Mouse (Mus musculus): Measurements from ENCODE around the gene Fgf15. TPM values are rescaled to one million over a fixed set of nuclear protein-coding genes. Genes with fewer than 3 reads are reported as not detected.
A peak's percentile ranks its signal among the peaks of the same experiment; 100 is the strongest.

Fgf15 gene
- polyA plus RNA-seq, 1 experiment from 2014 or later: 0.20 TPM

GRCm38 (mm10) chr7:144914296-144914947 lies 18.1 kb downstream of the Fgf15 start:
- Histone ChIP-seq H3K4me2 (ENCODE audit: low read depth, low read length) (peak overlapping the region; percentile 86), H3K36me3 (ENCODE audit: control insufficient read depth, insufficient read depth) (no peaks in the 10 kb centered on the region; the same call in none of the 2 replicates), H3K9me3 (replicated peaks; ENCODE audit: control insufficient read depth, low read length) (no peaks in the 10 kb centered on the region), H3K27ac (ENCODE audit: low read length) (peak overlapping the region; percentile 53), H3K4me3 (ENCODE audit: low read length) (peak overlapping the region; percentile 83), H3K27me3 (ENCODE audit: control insufficient read depth, insufficient read depth, low read length) (no peaks in the 10 kb centered on the region), H3K4me1 (ENCODE audit: control insufficient read depth, insufficient read depth, low read length) (peaks cover 7% of the 10 kb centered on the region), H3K9ac (ENCODE audit: low read length) (peak overlapping the region; percentile 83)
- WGBS: 5% methylated on average over 17 of the region's 17 CpGs
- ATAC-seq (replicated peaks; ENCODE audit: extremely low read depth, insufficient read depth, low FRiP score): peak; percentile 88

- Histone ChIP-seq H3K27me3 (ENCODE audit: control insufficient read depth, insufficient read depth, low read length) (no peaks in the 10 kb centered on the region), H3K36me3 (ENCODE audit: control insufficient read depth, insufficient read depth) (peaks cover 6% of the 10 kb centered on the region), H3K4me2 (ENCODE audit: low read depth, low read length) (peak within 1 kb of the TSS; percentile 86), H3K4me3 (ENCODE audit: low read length) (peak within 1 kb of the TSS; percentile 83), H3K9ac (ENCODE audit: low read length) (peak within 1 kb of the TSS; percentile 83), H3K27ac (ENCODE audit: low read length) (peak within 1 kb of the TSS; percentile 53), H3K4me1 (ENCODE audit: control insufficient read depth, insufficient read depth, low read length) (peaks cover 7% of the 10 kb centered on the region), H3K9me3 (replicated peaks; ENCODE audit: control insufficient read depth, low read length) (no peaks in the 10 kb centered on the region)
- WGBS: 1% methylated on average over 54 of the region's 55 CpGs
- ATAC-seq (replicated peaks; ENCODE audit: extremely low read depth, insufficient read depth, low FRiP score): peak; percentile 92
Measured at GRCm38 (mm10) chr7:144914948-144915750, 18.8 kb downstream of the Fgf15 start, which contains the start of gene LTO1. Gene LTO1 (plus strand): TSS chr7:144915100.

GRCm38 (mm10) chr7:144918823-144919222 lies 22.5 kb downstream of the Fgf15 start:
- no peak overlapping the region for H3K4me3 ChIP-seq (ENCODE audit: low read length)
- 80% methylated on average over 1 of the region's 1 CpGs for WGBS
- no peak overlapping the region for H3K4me2 ChIP-seq (ENCODE audit: low read depth, low read length)
- no peak overlapping the region for H3K27ac ChIP-seq (ENCODE audit: low read length)
- no peaks in the 10 kb centered on the region for H3K27me3 ChIP-seq (ENCODE audit: control insufficient read depth, insufficient read depth, low read length)
- H3K9me3 ChIP-seq (replicated peaks; ENCODE audit: control insufficient read depth, low read length): no peaks in the 10 kb centered on the region
- no peak for ATAC-seq (replicated peaks; ENCODE audit: extremely low read depth, insufficient read depth, low FRiP score)
- no peak overlapping the region for H3K9ac ChIP-seq (ENCODE audit: low read length)
- peaks cover 14% of the 10 kb centered on the region for H3K36me3 ChIP-seq (ENCODE audit: control insufficient read depth, insufficient read depth)
- peaks cover 7% of the 10 kb centered on the region for H3K4me1 ChIP-seq (ENCODE audit: control insufficient read depth, insufficient read depth, low read length)

- Histone ChIP-seq H3K4me3 (ENCODE audit: low read length) (no peak overlapping the region), H3K27ac (ENCODE audit: low read length) (no peak overlapping the region), H3K27me3 (ENCODE audit: control insufficient read depth, insufficient read depth, low read length) (no peaks in the 10 kb centered on the region), H3K36me3 (ENCODE audit: control insufficient read depth, insufficient read depth) (no peaks in the 10 kb centered on the region), H3K4me2 (ENCODE audit: low read depth, low read length) (no peak overlapping the region), H3K4me1 (ENCODE audit: control insufficient read depth, insufficient read depth, low read length) (no peaks in the 10 kb centered on the region), H3K9me3 (replicated peaks; ENCODE audit: control insufficient read depth, low read length) (no peaks in the 10 kb centered on the region), H3K9ac (ENCODE audit: low read length) (no peak overlapping the region)
- ATAC-seq (replicated peaks; ENCODE audit: extremely low read depth, insufficient read depth, low FRiP score): no peak
- 67% methylated on average over 2 of the region's 2 CpGs for WGBS
Measured at GRCm38 (mm10) chr7:144927591-144927990, 31.3 kb downstream of the Fgf15 start.

GRCm38 (mm10) chr7:144928009-144928888 lies 31.9 kb downstream of the Fgf15 start:
- H3K36me3 ChIP-seq (ENCODE audit: control insufficient read depth, insufficient read depth): peaks cover under 1% of the 10 kb centered on the region; the same call in 1 of the 2 replicates
- no peak overlapping the region for H3K9ac ChIP-seq (ENCODE audit: low read length)
- no peaks in the 10 kb centered on the region for H3K27me3 ChIP-seq (ENCODE audit: control insufficient read depth, insufficient read depth, low read length)
- ATAC-seq (replicated peaks; ENCODE audit: extremely low read depth, insufficient read depth, low FRiP score): no peak
- no peak overlapping the region for H3K27ac ChIP-seq (ENCODE audit: low read length)
- no peak overlapping the region for H3K4me2 ChIP-seq (ENCODE audit: low read depth, low read length)
- 57% methylated on average over 4 of the region's 4 CpGs for WGBS
- no peaks in the 10 kb centered on the region for H3K9me3 ChIP-seq (replicated peaks; ENCODE audit: control insufficient read depth, low read length)
- H3K4me3 ChIP-seq (ENCODE audit: low read length): no peak overlapping the region
- H3K4me1 ChIP-seq (ENCODE audit: control insufficient read depth, insufficient read depth, low read length): no peaks in the 10 kb centered on the region

- ATAC-seq (replicated peaks; ENCODE audit: extremely low read depth, insufficient read depth, low FRiP score): no peak
- Histone ChIP-seq H3K9ac (ENCODE audit: low read length) (no peak overlapping the region), H3K36me3 (ENCODE audit: control insufficient read depth, insufficient read depth) (peaks cover 5% of the 10 kb centered on the region; the same call in 1 of the 2 replicates), H3K4me1 (ENCODE audit: control insufficient read depth, insufficient read depth, low read length) (no peaks in the 10 kb centered on the region), H3K4me2 (ENCODE audit: low read depth, low read length) (no peak overlapping the region), H3K27ac (ENCODE audit: low read length) (no peak overlapping the region), H3K9me3 (replicated peaks; ENCODE audit: control insufficient read depth, low read length) (no peaks in the 10 kb centered on the region), H3K4me3 (ENCODE audit: low read length) (no peak overlapping the region), H3K27me3 (ENCODE audit: control insufficient read depth, insufficient read depth, low read length) (no peaks in the 10 kb centered on the region)
- 55% methylated on average over 6 of the region's 6 CpGs for WGBS
Measured at GRCm38 (mm10) chr7:144928889-144929210, 32.5 kb downstream of the Fgf15 start.

- peaks cover 10% of the 10 kb centered on the region; the same call in 1 of the 2 replicates for H3K36me3 ChIP-seq (ENCODE audit: control insufficient read depth, insufficient read depth)
- no peaks in the 10 kb centered on the region for H3K9me3 ChIP-seq (replicated peaks; ENCODE audit: control insufficient read depth, low read length)
- H3K4me1 ChIP-seq (ENCODE audit: control insufficient read depth, insufficient read depth, low read length): no peaks in the 10 kb centered on the region
- H3K4me2 ChIP-seq (ENCODE audit: low read depth, low read length): no peak overlapping the region
- H3K27me3 ChIP-seq (ENCODE audit: control insufficient read depth, insufficient read depth, low read length): no peaks in the 10 kb centered on the region
- WGBS: 73% methylated on average over 8 of the region's 8 CpGs
- no peak overlapping the region for H3K4me3 ChIP-seq (ENCODE audit: low read length)
- no peak overlapping the region for H3K27ac ChIP-seq (ENCODE audit: low read length)
- H3K9ac ChIP-seq (ENCODE audit: low read length): no peak overlapping the region
- no peak for ATAC-seq (replicated peaks; ENCODE audit: extremely low read depth, insufficient read depth, low FRiP score)
Measured at GRCm38 (mm10) chr7:144929506-144929905, 33.2 kb downstream of the Fgf15 start.

- Histone ChIP-seq H3K27me3 (ENCODE audit: control insufficient read depth, insufficient read depth, low read length) (no peaks in the 10 kb centered on the region), H3K36me3 (ENCODE audit: control insufficient read depth, insufficient read depth) (peaks cover 14% of the 10 kb centered on the region), H3K27ac (ENCODE audit: low read length) (no peak overlapping the region), H3K4me2 (ENCODE audit: low read depth, low read length) (no peak overlapping the region), H3K4me1 (ENCODE audit: control insufficient read depth, insufficient read depth, low read length) (no peaks in the 10 kb centered on the region), H3K9me3 (replicated peaks; ENCODE audit: control insufficient read depth, low read length) (no peaks in the 10 kb centered on the region), H3K9ac (ENCODE audit: low read length) (no peak overlapping the region), H3K4me3 (ENCODE audit: low read length) (no peak overlapping the region)
- 76% methylated on average over 5 of the region's 5 CpGs for WGBS
- ATAC-seq (replicated peaks; ENCODE audit: extremely low read depth, insufficient read depth, low FRiP score): no peak
Measured at GRCm38 (mm10) chr7:144929931-144930330, 33.6 kb downstream of the Fgf15 start.
